Mouse (Mus musculus) brain, embryonic 18.5 days (tissue): Measurements from ENCODE around the gene Ppp1r14c.
"Not testable (repeated sequence)": the region's sequence is repeated elsewhere in the genome, so short reads cannot be mapped to it uniquely, and the experiment has no call there.

Source experiments
- DNase-seq: peaks from one replicate; pipeline ENCODE4 v3.0.0-alpha.2; 2012; ENCODE audit warnings: low read depth, low spot score

Ppp1r14c gene

DNA sequence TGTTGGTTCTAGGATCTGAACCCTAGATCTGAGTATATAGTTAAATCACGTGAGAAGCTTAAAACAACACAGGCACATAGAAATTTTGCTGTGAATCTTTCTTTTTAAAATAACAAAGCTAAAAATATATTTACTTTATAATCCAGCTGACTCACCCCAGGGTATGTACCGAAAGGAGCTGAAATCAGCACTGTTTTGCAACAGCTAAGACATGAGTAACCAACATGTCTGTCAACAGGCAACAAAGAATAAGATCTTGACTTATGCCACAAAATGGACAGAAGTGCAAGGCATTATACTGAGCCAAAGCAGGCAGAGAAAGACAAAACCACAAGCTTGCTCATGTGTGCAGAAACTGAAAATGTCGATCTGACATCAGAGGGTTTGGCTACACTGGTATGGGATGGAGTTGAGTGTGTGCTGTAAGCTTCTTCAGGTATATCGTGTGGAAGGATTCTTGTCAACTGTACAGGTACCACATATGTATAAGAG is 100.3 kb downstream of the Ppp1r14c start:
- DNase-seq = no peak

DNA sequence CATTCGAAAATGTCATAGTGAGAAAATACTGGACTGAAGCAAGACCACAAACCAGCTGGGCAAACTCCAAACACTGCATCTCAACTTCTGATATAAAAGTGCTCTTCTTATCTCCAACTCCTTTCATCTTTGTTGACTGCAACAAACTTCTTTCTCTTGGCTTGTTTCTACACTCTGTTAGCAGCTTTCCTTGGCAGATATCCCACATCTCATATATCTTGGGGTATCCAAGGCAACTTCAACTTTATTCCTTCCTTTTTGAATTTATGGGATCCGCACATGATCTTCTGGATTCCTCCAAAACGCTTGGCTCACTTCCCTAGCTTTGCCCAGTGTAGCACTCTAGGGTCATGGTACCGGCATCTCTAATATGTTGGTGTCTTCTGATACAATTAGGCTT is 102.7 kb downstream of the Ppp1r14c start:
- no peak for DNase-seq

DNA sequence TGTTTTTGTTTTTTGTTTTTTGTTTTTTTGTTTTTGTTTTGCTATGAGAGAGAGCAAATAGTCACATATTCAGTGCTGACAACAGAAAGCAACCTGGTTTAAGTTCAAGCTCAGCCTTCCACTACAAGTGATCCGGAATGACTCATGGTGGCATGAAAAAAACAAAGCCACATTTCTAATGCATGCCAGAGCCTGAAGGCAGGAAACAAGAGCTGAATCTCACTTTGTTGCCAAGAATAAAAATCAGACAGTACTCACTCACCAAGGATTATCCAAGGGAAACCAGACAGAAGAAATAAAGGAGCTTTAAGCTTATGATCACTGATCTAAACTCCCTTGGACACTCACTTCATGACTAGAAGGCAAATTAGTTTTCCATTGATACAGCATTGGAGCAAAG is 110.8 kb downstream of the Ppp1r14c start:
- no peak for DNase-seq

DNA sequence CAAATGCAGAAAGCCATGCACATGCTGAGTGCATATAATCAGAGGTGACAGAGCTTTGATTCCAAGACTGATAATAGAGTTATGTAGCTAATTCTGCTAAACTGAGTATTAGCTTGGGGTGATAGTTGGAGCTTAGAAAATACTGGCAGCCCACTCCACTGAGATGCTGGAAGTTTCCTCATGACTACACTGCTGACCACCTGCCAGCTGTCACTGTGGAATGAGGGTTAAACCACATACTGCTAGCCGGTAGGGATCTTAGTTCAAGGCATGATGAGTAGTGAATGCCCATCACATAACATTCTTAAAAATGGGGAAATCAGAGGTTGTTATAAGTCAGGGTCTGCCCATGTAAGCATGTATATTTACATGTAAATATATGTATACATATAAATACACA is 113.9 kb downstream of the Ppp1r14c start:
- DNase-seq = no peak

DNA sequence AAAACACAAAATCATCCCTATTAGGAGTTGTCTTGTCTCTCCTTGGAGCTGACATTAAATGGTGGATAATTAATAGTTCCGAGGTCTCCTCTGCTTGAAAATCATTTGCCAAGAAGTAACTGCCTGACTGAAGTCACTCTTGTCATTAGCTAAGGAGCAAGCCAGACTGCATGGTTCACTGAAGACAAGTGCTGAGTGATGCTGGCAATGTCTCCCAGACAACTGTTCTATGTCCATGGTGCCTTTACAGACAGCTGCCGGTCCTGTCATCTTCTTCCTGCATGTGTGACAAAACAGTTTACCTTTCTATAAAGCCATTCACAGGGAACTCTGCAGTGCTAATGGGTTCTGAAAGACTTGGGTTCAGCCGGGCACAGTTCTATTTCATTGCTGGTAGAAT is 124.2 kb downstream of the Ppp1r14c start:
- no peak for DNase-seq

DNA sequence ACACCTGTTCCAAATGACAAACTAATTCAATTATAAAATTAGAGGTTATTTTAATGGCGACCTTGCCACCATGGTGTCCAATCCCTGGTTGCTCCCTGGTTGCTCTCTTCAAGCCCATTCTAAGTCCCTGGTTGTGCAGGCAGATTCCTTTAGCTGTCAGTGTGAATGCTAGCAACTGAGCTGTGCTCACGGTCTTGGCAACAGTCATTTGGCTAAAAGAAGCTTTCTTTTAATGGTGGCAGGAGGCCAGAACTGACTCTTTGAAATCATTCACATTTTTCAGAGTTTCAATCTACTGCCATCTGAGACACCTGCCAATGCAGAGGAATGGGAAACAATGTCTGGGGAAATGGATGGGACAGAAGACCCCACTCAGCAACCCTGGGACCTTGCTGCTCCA is 130.9 kb downstream of the Ppp1r14c start:
- DNase-seq = no peak

DNA sequence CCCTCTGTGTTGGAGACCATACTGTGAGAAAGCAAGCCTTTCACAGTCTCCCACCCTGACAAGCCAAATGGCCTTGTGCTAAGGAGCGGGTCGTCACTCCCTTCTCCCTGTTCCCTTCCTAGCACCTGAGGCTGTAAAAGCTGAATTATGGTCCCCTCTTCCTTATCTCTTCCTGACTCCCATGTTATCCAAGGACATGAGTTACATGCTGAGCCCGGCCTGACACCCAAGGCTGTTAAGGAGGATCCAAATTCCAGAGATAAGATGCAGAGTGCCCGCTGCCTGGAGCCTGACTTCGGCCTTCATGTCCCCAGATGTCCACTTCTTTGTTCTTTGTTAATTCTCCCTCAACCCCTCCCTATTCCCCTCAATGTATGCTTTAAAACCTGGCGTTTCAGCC is 135.0 kb downstream of the Ppp1r14c start:
- DNase-seq = not testable (repeated sequence)

DNA sequence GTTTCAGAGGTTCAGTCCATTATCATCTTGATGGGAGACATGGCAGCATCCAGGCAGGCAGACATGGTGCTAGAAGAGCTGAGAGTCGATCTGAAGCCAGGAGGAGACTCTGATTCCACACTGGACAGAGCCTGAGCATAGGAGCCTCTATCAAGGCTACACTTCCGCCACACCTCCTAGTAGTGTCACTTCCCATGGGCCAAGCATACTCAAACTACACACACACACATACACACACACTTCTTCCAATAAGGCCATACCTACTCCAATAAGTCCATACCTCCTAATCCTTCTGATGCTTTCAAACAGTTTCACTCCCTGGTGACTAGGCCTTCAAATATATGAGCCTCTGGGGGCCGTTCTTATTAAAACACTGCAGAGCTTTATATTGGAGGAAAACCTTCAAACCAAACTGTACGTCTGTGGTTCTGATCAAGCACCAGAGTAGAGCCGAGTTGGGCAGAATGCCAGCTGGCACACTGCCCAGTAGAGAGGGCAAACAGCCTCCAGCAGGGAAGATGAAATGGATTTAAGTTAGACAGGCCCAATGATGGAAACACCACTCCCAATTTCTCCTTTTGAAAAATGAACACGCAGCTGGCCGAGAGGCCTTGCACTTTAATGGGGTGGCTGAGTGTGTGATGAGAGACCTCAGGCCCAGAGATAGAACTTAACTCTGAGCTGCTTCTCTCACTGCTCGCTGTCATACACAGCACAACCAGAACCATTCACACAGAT is 141.8 kb downstream of the Ppp1r14c start:
- DNase-seq = no peak

DNA sequence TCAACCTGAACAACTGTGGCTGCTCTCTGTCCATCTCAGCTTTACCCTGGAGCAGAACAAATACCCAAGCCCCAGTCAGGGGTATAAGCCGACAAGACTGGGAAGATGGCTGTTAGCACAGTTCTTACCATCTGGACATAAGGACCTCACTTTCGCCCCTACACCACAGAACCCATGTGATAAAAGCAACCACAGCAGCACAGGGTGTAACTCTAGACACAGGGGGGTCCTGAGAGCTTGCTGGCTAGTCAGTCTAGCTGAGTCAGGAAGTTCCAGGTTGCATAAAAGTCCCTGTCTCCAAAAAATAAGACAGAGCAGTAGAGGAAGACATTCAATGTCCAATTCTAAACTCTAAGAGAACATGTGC is 142.3 kb downstream of the Ppp1r14c start:
- no peak for DNase-seq

DNA sequence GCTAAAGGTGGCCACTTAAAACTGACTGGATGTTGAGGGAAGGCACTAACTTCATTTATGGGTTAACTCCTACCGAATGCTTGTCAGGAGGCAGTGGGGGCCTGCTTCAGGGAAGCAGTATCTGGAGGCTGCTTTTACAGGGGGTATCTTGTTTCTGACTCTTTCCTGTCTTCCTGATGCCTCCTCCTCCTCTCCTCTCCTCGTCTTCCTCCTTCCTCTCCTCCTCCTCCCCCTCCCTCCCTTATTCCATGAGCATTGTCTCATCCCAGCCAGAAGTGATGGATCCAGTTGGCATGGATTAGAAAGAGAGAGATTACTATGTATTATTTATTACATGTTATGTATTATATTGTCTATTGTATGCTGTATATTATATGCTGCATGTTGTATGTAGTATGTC is 142.9 kb downstream of the Ppp1r14c start:
- DNase-seq = no peak

DNA sequence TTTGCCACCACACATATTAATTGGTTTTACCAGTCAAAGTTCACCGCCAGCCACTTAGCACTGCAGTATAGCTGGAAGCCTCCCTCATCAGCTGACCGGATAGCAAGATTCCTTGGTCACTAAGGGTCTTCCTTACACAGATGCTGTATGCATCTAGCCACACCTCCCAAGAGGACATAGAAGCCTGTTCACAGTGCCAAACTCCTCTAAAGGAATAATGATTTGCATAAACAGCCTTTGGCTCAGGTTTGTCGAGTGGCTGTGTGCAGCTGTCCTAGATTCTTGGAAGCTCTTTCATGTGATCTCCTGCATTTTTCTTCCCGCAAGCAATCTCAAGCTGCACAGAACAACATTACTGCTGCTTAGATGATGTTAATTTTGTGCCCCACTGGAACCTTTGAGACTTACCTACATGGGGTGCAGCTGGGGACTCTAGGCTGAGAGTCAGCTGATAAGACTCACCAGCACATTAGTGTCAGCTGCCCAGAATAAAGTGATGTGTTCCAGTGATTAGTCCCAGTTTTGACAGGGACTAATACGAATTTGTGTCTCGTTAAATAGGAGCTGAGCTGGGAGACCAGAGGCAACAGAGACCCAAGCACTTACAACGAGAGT is 143.9 kb downstream of the Ppp1r14c start:
- no peak for DNase-seq

DNA sequence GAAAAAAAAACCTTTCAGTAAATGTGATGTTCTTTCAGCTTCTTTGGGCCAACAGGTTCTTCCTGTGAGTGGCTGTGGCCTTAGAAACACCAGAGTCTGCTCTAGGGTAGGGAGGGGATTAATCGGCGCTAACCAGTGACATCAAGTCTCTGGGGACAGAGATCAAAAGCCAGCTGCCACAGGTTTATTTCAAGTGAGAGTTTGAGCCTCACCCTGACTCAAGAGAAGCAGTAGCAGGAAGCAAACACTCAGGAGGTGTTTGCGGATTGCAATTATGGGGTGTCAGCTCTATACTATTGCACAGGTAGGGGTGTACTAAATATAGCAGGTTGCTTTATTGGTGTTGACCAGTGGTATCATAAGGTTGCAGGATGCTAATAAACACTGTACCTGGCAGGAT is 144.6 kb downstream of the Ppp1r14c start:
- no peak for DNase-seq

DNA sequence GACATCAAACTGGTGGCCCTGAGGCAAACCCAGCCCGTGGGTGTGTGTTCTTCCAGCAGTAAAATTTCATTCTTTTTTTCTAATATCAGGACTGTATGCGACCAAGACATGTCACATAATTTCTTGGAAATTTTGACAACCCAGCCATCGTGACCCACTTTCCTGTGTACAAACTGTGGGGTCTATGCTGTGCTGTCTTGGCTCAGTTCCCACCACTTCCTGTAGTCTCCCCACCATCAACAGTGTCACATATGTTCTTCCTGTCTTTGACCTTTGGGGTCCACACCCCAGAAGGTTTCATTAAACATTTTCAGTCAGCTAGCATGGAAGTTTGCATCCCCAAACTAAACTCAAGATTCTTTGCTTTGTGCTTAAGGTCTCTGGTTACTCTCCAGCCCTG is 145.5 kb downstream of the Ppp1r14c start:
- no peak for DNase-seq

DNA sequence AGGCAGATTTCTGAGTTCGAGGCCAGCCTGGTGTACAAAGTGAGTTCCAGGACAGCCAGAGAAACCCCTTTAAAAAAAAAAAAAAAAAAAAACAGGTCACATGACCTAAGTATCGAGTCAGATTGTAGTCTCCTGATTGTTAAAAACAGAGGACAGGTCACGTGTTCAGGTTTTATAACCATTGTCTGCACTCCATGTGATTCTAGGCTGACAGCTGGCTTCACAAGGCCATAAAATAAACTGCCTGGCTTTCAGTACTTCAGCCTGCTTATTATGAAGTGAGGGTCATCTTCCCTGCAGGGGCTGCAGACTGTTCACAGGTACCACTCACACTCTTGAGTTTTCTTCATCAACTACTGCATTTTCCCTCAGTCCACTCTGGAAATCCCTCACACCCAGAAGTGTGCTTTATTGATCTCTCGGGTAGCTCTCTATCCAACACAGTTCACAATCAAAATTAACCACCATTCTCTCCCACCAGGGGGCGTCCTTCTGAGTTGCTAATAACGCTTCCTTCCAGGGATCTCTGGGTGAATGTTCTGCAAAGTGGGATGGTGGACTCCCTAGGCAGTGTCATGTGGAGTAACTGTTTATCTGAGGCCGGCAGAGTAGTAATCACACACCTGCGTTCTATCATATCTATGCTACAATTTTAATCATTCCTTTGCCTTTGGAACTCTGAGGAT is 146.9 kb downstream of the Ppp1r14c start:
- no peak for DNase-seq

DNA sequence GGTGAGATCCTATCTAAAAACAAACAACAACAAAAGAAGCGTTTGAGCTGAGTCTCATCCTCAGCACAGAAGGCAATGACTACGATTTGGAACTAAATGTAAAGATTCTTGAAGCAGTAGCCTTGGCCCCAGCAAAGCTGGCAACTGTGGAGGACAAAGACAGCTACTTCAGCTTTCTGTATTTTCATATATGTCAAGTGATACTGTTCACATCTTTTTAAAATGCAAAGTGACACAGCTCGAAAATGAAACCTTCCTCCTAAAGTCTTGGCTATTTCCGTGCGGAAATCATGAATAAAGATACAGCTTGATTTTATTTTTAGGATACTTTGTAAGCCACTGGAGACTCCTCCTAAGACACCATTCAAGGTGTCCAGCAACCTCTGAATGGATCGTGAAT is 148.1 kb downstream of the Ppp1r14c start:
- DNase-seq = no peak
